Mouse (Mus musculus): ENCODE data around the gene Hsd3b7.
A peak's percentile ranks its signal among the peaks of the same experiment; 100 is the strongest.
"Not testable (repeated sequence)": the region's sequence is repeated elsewhere in the genome, so short reads cannot be mapped to it uniquely, and the experiment has no call there.

Gene Hsd3b7

DNA sequence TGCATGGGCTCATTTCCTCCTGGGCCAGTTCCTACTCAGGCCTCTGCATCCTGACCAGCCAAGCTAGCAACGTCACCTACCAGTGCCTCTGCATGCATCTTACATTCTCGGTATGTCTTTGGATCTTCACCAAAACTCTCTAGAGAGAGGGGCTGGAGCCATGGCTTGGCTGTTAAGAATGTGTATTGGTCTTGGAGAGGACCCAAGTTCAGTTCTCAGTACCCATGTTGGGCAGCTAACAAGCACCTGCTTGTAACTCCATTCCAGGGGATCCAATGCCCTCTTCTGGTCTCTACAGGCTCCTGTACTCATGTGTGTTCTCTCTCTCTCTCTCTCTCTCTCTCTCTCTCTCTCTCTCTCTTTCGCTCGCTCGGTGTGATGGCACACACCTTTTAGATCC, 17.4 kb downstream of the Hsd3b7 start:
- DNase-seq = no peak

GRCm38 (mm10) chr7:127820836-127821509, 20.6 kb downstream of the Hsd3b7 start:
- DNase-seq = no peak

GRCm38 (mm10) chr7:127822494-127822893, 22.1 kb downstream of the Hsd3b7 start:
- DNase-seq = peak; percentile 27

DNA sequence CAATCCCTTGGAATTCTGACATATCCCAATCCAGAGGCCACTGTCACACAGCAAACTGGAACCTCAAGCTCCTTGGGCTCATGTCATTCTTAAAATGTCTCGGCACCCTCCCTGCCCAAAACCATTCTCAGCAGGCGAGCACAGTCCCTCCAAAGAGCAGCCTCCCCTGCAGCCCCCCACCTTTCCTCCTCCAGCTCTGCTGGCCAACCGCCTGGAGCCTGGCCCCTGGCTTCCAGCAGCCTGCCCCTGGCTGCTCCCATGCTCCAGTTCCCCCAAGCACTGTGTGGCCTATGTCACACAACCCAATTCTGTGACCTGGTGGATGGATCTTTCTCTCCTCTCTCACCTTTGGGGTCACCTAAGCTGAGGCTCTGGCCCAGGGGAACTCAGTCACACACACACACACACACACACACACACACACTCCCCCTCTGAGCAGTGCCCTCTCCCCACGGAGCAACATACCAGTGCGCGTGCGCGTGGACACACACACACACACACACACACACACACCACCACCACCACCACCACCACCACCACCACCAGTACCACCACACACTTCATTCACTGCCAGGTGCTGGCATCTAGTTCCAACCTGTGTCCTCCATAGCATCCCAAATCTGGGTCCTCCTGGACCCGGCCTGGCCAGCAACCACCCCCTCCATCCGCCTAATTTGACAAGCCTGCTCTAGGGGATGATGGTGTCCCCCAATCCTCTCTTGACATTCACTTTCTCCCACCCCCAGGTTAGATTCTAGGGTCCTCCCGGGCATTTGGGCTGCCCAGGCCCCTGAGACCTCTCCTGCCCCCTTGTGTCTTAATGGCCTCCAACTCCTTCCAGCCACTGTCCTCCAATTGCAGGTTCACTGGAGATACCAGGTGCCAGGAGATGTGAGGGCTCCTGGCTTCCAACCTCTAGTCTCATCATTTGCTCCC, 23.1 kb downstream of the Hsd3b7 start:
- DNase-seq = peak; percentile 65

GRCm38 (mm10) chr7:127824176-127824871, 23.9 kb downstream of the Hsd3b7 start, which contains the start of the genes Stx4a and Stx1b:
TSS of gene Stx4a (plus strand) at chr7:127824294.
TSS of gene Stx1b (minus strand) at chr7:127824549.
- peak; percentile 75 for DNase-seq

DNA sequence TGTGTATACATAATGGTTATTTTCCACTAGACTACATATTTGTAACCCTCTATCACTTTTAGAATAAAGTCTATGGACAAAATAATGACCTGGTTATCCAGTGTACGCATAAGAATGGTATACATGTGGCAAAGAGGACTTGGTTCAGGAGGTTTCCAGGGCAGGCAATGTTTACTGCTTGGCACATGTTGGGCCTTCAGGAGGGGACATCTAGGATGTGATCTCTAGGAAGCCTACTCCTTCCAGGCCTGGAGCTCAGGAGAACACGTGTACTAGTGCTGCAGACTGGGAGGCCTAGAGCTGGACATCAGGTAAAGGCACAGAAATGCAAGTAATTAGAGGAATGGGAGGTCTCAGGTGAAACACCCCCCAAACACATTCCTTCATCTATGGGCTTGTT, 35.1 kb downstream of the Hsd3b7 start:
- no peak for DNase-seq

- DNase-seq = no peak
Observed at GRCm38 (mm10) chr7:127837473-127837872, 37.1 kb downstream of the Hsd3b7 start.

GRCm38 (mm10) chr7:127837878-127838277, 37.5 kb downstream of the Hsd3b7 start:
- not testable (repeated sequence) for DNase-seq

DNA sequence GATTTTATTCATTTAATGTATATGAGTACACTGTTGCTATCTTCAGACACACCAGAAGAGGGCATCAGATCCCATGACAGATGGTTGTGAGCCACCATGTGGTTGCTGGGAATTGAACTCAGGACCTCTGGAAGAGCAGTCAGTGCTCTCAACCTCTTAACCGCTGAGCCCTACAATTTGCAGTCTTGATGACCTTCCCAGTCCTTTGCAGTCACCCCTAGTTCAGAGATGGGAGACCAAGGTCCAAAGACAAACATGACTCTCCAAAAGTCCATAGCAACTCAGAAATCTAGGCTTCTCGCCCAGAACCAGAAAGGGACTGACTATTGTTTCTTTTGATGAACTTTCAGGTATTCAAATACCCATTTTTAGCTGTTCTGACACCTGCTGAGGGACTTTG, 39.6 kb downstream of the Hsd3b7 start:
- not testable (repeated sequence) for DNase-seq

DNA sequence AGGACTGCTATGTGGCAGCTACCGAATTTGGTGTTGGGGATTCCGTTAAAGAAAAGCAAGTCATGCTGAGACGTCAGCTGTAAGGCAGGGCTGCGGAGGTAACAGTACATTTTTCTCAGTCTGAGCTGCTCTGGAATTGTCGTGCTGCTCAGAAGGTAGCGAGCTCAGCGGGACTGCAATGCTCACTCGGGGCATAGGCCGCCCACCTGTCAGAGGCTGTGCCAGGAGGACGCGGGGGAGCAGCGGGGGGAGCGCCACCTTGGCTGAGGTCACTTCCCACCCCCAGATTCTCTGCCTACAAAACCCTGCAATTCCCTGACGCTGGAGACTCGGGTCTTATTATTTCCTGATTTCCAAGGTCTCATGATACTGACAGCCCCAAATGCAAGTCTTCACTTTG, 40.5 kb downstream of the Hsd3b7 start:
- DNase-seq = peak; percentile 81

DNA sequence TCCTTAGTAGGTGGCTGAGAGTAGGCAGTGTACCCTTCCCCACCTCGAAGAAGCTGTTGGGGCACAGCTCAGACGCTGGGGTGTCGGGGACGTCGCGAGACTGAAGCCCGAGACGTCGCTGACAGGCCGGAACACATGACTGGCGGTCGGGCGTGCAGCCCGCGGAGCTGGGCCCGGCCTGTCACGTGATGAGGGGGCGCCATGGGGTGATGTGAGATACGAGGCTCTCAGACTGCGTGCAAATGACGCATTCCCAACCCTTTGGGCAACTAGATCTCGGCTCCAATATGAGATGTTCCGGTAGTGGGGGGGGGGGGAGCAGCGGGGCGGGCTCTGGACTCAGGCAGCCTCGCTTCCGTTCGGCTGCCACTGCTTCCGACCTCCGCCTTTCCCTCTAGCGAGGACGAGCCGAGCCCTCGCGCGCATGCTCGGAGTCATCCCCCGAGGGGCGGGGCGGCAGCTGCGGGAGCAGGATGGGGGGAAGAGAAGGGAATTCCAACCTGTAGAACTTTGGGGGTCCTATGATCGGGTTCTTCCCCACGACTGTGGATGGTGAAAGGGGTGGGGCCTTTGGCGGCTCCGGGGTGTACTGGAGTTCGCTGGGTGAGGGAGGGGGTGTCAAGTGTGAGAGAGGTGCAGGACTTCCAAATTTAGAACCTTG, 41.1 kb downstream of the Hsd3b7 start:
- peak; percentile 92 for DNase-seq

- peak; percentile 80 for DNase-seq
Observed at GRCm38 (mm10) chr7:127842001-127842718, 41.8 kb downstream of the Hsd3b7 start.

DNA sequence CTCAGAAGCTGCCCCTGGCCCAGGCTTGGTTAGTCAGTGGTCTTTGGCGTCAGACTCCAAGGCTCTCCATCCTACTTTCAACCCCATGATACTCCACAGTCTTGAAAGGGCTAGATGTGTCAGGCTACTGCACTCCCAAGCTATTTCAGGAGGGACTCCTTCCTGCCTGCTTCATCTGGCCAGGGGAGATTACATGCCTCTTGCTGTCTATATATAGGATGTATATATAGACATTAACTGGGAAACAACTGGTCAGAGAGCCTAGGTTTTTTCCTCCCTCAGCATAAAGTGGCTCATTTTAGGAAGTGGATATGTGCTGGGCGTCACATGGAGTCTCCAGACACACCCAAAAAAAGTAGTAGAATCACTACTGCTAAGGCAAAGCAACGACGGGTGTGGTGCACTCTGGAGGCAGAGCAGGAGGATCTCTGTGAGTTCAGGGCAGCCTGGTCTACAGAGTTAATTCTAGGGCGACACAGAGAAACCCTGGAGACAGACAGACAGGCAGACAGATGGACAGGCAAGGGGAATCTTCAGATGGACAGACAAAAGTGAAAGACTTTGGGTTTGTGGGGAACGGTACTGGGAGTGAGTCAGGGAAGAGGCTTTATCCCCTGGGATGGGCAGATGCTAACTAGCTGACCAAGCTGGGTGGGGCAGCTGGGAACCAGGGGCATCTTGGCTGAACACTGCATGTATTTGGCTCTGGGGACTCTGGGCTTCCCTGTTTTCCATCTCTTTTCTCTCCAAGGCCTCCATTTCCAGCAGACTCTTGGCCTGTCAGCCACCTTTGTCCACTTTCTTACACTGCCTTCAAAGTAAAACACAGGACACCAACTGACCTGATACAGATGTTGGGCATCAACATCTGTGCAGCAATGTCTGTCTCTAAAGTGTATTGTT, 49.8 kb downstream of the Hsd3b7 start:
- DNase-seq = no peak

DNA sequence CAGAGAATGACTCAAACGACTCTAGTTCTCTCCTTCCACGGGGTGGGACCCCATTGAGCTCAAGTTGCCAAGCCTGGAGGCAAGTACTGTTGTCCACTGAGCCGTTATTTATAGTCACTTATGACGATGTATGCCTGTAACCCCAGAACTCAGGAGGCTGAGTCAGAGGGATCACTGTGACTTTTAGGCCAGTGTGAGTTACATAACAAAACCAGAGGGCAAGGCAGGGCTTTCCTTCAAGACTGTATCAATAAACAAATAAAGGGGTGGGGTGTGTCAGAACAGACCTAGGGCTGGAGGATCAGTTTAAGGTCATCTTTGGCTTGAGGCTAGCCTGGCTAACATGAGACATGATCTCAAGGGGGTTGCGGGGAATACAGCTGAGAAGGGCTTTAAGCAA, 50.5 kb downstream of the Hsd3b7 start:
- no peak for DNase-seq

Measured in cerebellum, adult 8-10 months (tissue).